In genomic region chr10:39671451-39671850, GRCm38 (mm10) we compare ENCODE assay signal across 23 mouse cellular contexts. TPM values are rescaled to one million over a fixed set of nuclear protein-coding genes. Genes with fewer than 3 reads are reported as not detected.
A peak's percentile ranks its signal among the peaks of the same experiment; 100 is the strongest.
DNase-seq lines count a peak whose midpoint lies in the region; ATAC-seq lines count a peak whose summit lies in the region.
"Had no signal": no experiment of that assay in that cellular context is flagged by ENCODE, and none has a peak within 500 bp of the region (broad histone marks: within the 10 kb centered on the region; RNA-seq: fewer than 3 reads in every experiment).

No protein-coding gene starts in this region.

- H3K9ac ChIP-seq in hindbrain, embryonic 16.5 days (ENCODE audit: low read depth, low read length): no peak overlapping the region
- no peak overlapping the region for H3K9ac ChIP-seq in neural tube, embryonic 13.5 days
- H3K9ac ChIP-seq in heart, embryonic 12.5 days: no peak overlapping the region
- H3K9ac ChIP-seq: embryonic facial prominence, embryonic 13.5 days; forebrain, embryonic 13.5 days; heart, embryonic 13.5 days; hindbrain, embryonic 12.5 days had no signal

- WGBS in hindbrain, embryonic 16.5 days: 87% methylated on average over 1 of the region's 1 CpGs
- WGBS in hindbrain, embryonic 10.5 days: 82% methylated on average over 1 of the region's 1 CpGs
- 80% methylated on average over 1 of the region's 1 CpGs for WGBS in neural tube, embryonic 13.5 days
- WGBS in heart, embryonic 12.5 days: 71% methylated on average over 1 of the region's 1 CpGs

- H3K27me3 ChIP-seq in hindbrain, embryonic 16.5 days (replicated peaks; ENCODE audit: control insufficient read depth, insufficient read depth, low read length): no peaks in the 10 kb centered on the region
- no peaks in the 10 kb centered on the region for H3K27me3 ChIP-seq in hindbrain, embryonic 10.5 days (ENCODE audit: insufficient read depth, poor library complexity, severe bottlenecking)
- no peaks in the 10 kb centered on the region for H3K27me3 ChIP-seq in neural tube, embryonic 13.5 days
- H3K27me3 ChIP-seq in heart, embryonic 12.5 days (replicated peaks): no peaks in the 10 kb centered on the region
- H3K27me3 ChIP-seq: CH12.LX; embryonic facial prominence, embryonic 13.5 days; forebrain, embryonic 13.5 days; heart, embryonic 13.5 days; hindbrain, embryonic 12.5 days; Patski had no signal

- H3K36me3 ChIP-seq in hindbrain, embryonic 16.5 days (ENCODE audit: control insufficient read depth, insufficient read depth, low read length): no peaks in the 10 kb centered on the region; the same call in 1 of the 2 replicates
- 0 out of 2 replicates have a peak, but pooled peaks cover 8% of the 10 kb centered on the region for H3K36me3 ChIP-seq in hindbrain, embryonic 10.5 days
- H3K36me3 ChIP-seq in neural tube, embryonic 13.5 days: peaks cover 10% of the 10 kb centered on the region
- H3K36me3 ChIP-seq in heart, embryonic 12.5 days: peaks cover 4% of the 10 kb centered on the region
- H3K36me3 ChIP-seq: hindbrain, embryonic 12.5 days had no signal

- H3K4me1 ChIP-seq in hindbrain, embryonic 16.5 days (ENCODE audit: control insufficient read depth, insufficient read depth, low read depth, low read length): peaks cover 2% of the 10 kb centered on the region
- H3K4me1 ChIP-seq in hindbrain, embryonic 10.5 days (replicated peaks): peaks cover 40% of the 10 kb centered on the region
- H3K4me1 ChIP-seq in neural tube, embryonic 13.5 days (replicated peaks): peaks cover 39% of the 10 kb centered on the region
- peaks cover 24% of the 10 kb centered on the region for H3K4me1 ChIP-seq in heart, embryonic 12.5 days (replicated peaks)

- no peaks in the 10 kb centered on the region for H3K9me3 ChIP-seq in hindbrain, embryonic 16.5 days (ENCODE audit: control insufficient read depth, low read length)
- no peaks in the 10 kb centered on the region for H3K9me3 ChIP-seq in hindbrain, embryonic 10.5 days
- no peaks in the 10 kb centered on the region for H3K9me3 ChIP-seq in neural tube, embryonic 13.5 days
- no peaks in the 10 kb centered on the region for H3K9me3 ChIP-seq in heart, embryonic 12.5 days (replicated peaks)
- H3K9me3 ChIP-seq: embryonic facial prominence, embryonic 13.5 days; forebrain, embryonic 13.5 days; heart, embryonic 13.5 days; hindbrain, embryonic 12.5 days had no signal

- H3K4me3 ChIP-seq in hindbrain, embryonic 16.5 days (ENCODE audit: low read length): no peak overlapping the region
- no peak overlapping the region for H3K4me3 ChIP-seq in hindbrain, embryonic 10.5 days
- no peak overlapping the region for H3K4me3 ChIP-seq in neural tube, embryonic 13.5 days
- no peak overlapping the region for H3K4me3 ChIP-seq in heart, embryonic 12.5 days
- H3K4me3 ChIP-seq: embryonic facial prominence, embryonic 13.5 days; forebrain, embryonic 13.5 days; heart, embryonic 13.5 days; hindbrain, embryonic 12.5 days had no signal

- peak; percentile 67 for DNase-seq in gastrocnemius, adult 18-20 months (ENCODE audit: low spot score)
- DNase-seq in gastrocnemius, postnatal 10 days: no peak
- no peak for DNase-seq in hindbrain, embryonic 10.5 days (ENCODE audit: low spot score)
- DNase-seq in neural tube, embryonic 10.5 days (ENCODE audit: extremely low spot score, low spot score): no peak
- DNase-seq in skeletal muscle tissue, adult 2 months (ENCODE audit: low read depth, low spot score): peak; percentile 81
- DNase-seq: adrenal gland, postnatal 14 days; cerebellum, adult 11-12 months; cerebellum, adult 9-10 months; cerebellum, postnatal 25 days; heart, adult 18-20 months; heart, postnatal 36 days; kidney, adult 11 months; kidney, adult 9 months had no signal

- no peak for ATAC-seq in hindbrain, embryonic 16.5 days
- ATAC-seq in neural tube, embryonic 13.5 days (ENCODE audit: low read depth): no peak
- no peak for ATAC-seq in heart, embryonic 12.5 days (ENCODE audit: insufficient number of reproducible peaks, low FRiP score)
- ATAC-seq: activated CD4-positive, CD25-positive, alpha-beta regulatory T cell, adult 4 months; forebrain, embryonic 13.5 days; Patski had no signal

- peak overlapping the region; percentile 36; the same call in 1 of the 2 replicates for H3K27ac ChIP-seq in hindbrain, embryonic 16.5 days (ENCODE audit: low read depth, low read length)
- H3K27ac ChIP-seq in hindbrain, embryonic 10.5 days: no peak overlapping the region
- H3K27ac ChIP-seq in neural tube, embryonic 13.5 days (replicated peaks): peak overlapping the region; percentile 81
- H3K27ac ChIP-seq in heart, embryonic 12.5 days (ENCODE audit: poor library complexity, severe bottlenecking): no peak overlapping the region
- H3K27ac ChIP-seq: embryonic facial prominence, embryonic 13.5 days; heart, embryonic 13.5 days had no signal

- H3K4me2 ChIP-seq in hindbrain, embryonic 16.5 days (ENCODE audit: low read length): no peak overlapping the region
- H3K4me2 ChIP-seq in neural tube, embryonic 13.5 days: no peak overlapping the region
- H3K4me2 ChIP-seq in heart, embryonic 12.5 days: no peak overlapping the region
- H3K4me2 ChIP-seq: embryonic facial prominence, embryonic 13.5 days; forebrain, embryonic 13.5 days; heart, embryonic 13.5 days; hindbrain, embryonic 12.5 days had no signal

RNA-seq across cellular contexts. Expression of gene Traf3ip2, which starts 58.7 kb away (rescaled TPM):
- total RNA-seq in gastrocnemius, adult 18-20 months (2021): 1 to 10 TPM; 2.5 to 3.9 TPM
- 1 to 10 TPM; 5.9 to 6.0 TPM for total RNA-seq in gastrocnemius, postnatal 10 days (2021)
- 6.7 and 8.0 TPM in 2 replicates for polyA plus RNA-seq in hindbrain, embryonic 16.5 days (2015; fragmentation: Nextera tagmentation; extraction: Ambion mirVana)
- 8.3 and 8.8 TPM in 2 replicates for polyA plus RNA-seq in hindbrain, embryonic 10.5 days (2016; fragmentation: Nextera tagmentation; extraction: Ambion mirVana)
- 4.8 and 5.0 TPM in 2 replicates for polyA plus RNA-seq in neural tube, embryonic 13.5 days (2015; fragmentation: Nextera tagmentation; extraction: Ambion mirVana)
- polyA plus RNA-seq in heart, embryonic 12.5 days (2016; fragmentation: Nextera tagmentation; extraction: Ambion mirVana): 10.9 and 11.7 TPM in 2 replicates

Comparison
In these comparisons a context has a peak if more than half of its experiments do, and no peak if none do; other contexts are left out.
1. DNase-seq: peak in gastrocnemius, adult 18-20 months (single experiment) and skeletal muscle tissue, adult 2 months (single experiment); none in gastrocnemius, postnatal 10 days (single experiment), hindbrain, embryonic 10.5 days (single experiment) and neural tube, embryonic 10.5 days (single experiment).
2. H3K27ac ChIP-seq: peak in hindbrain, embryonic 16.5 days (single experiment) and neural tube, embryonic 13.5 days (single experiment); none in hindbrain, embryonic 10.5 days (single experiment) and heart, embryonic 12.5 days (single experiment).